In the genomic region with DNA sequence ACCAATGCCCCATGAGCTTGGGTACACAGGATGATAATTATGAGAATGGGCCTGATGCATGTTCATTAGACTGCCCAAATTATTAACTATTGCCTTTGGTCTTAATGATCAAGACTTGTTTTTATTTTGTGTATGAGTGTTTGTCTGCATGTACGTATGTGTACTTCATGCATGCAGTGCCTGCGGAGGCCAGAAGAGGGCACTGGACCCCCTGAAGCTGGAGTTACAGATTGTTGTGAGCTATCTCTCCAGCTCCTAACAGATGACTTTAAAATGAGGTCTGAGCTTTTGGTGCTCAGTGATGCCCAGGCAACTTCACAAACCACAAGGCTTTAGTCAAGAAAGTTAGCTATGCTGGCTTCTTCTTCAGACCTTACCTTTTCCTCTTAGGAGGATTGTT, we compare ENCODE assay signal across 24 mouse cellular contexts. TPM values are rescaled to one million over a fixed set of nuclear protein-coding genes. Genes with fewer than 3 reads are reported as not detected.
DNase-seq lines count a peak whose midpoint lies in the region; ATAC-seq and TF ChIP-seq lines count a peak whose summit lies in the region.
"Had no signal": no experiment of that assay in that cellular context is flagged by ENCODE, and none has a peak within 500 bp of the region (broad histone marks: within the 10 kb centered on the region; RNA-seq: fewer than 3 reads in every experiment).

No protein-coding gene starts in this region.

- no peak overlapping the region for H3K9ac ChIP-seq in forebrain, postnatal 0 days
- no peak overlapping the region for H3K9ac ChIP-seq in forebrain, embryonic 13.5 days
- H3K9ac ChIP-seq: embryonic facial prominence, embryonic 13.5 days; forebrain, embryonic 15.5 days; heart, embryonic 12.5 days; hindbrain, embryonic 14.5 days; intestine, embryonic 15.5 days; liver, embryonic 12.5 days had no signal

- WGBS in forebrain, postnatal 0 days, result 95% methylated on average over 2 of the region's 2 CpGs
- WGBS in forebrain, embryonic 13.5 days, result 100% methylated on average over 2 of the region's 2 CpGs

- no peak for TF ChIP-seq POLR2A in testis, adult 2 months (IDR thresholded peaks at IDR 0.05; ENCODE audit: control insufficient read depth, low read depth, low read length)

- H3K9me3 ChIP-seq in forebrain, postnatal 0 days (ENCODE audit: low read length), result no peaks in the 10 kb centered on the region
- no peaks in the 10 kb centered on the region; the same call in 1 of the 2 replicates for H3K9me3 ChIP-seq in forebrain, embryonic 13.5 days (replicated peaks)
- H3K9me3 ChIP-seq: intestine, embryonic 15.5 days had no signal

- no peaks in the 10 kb centered on the region for H3K4me1 ChIP-seq in forebrain, postnatal 0 days (ENCODE audit: insufficient read depth)
- no peaks in the 10 kb centered on the region for H3K4me1 ChIP-seq in forebrain, embryonic 13.5 days
- H3K4me1 ChIP-seq in testis, adult 2 months (ENCODE audit: control insufficient read depth, insufficient read depth, low read length), result no peaks in the 10 kb centered on the region
- H3K4me1 ChIP-seq: embryonic facial prominence, embryonic 13.5 days; forebrain, embryonic 15.5 days; heart, embryonic 12.5 days; intestine, embryonic 15.5 days; liver, embryonic 12.5 days; megakaryocyte, embryonic 14.5 days had no signal

- H3K36me3 ChIP-seq in forebrain, postnatal 0 days (ENCODE audit: insufficient read depth), result no peaks in the 10 kb centered on the region
- no peaks in the 10 kb centered on the region for H3K36me3 ChIP-seq in forebrain, embryonic 13.5 days (ENCODE audit: poor library complexity, severe bottlenecking)
- H3K36me3 ChIP-seq in testis, adult 2 months (ENCODE audit: control insufficient read depth, insufficient read depth, low read length), result no peaks in the 10 kb centered on the region
- H3K36me3 ChIP-seq: embryonic facial prominence, embryonic 13.5 days; forebrain, embryonic 15.5 days; heart, embryonic 12.5 days; intestine, embryonic 15.5 days; liver, embryonic 12.5 days had no signal

- ATAC-seq in forebrain, postnatal 0 days, result no peak
- ATAC-seq in forebrain, embryonic 13.5 days, result no peak
- ATAC-seq in megakaryocyte-erythroid progenitor cell, adult 5-6 weeks (replicated peaks; ENCODE audit: low FRiP score, low TSS enrichment, poor library complexity, severe bottlenecking), result no peak
- no peak for ATAC-seq in CD4-positive, CD25-positive, alpha-beta regulatory T cell, adult 4 months
- ATAC-seq: forebrain, embryonic 15.5 days; intestine, embryonic 15.5 days; liver, embryonic 12.5 days; midbrain, embryonic 16.5 days had no signal

- no peaks in the 10 kb centered on the region for H3K27me3 ChIP-seq in forebrain, postnatal 0 days (ENCODE audit: insufficient read depth, low read length)
- no peaks in the 10 kb centered on the region for H3K27me3 ChIP-seq in forebrain, embryonic 13.5 days
- H3K27me3 ChIP-seq in testis, adult 2 months (ENCODE audit: control insufficient read depth, insufficient read depth, low read length), result no peaks in the 10 kb centered on the region
- H3K27me3 ChIP-seq: CH12.LX; embryonic facial prominence, embryonic 13.5 days; forebrain, embryonic 15.5 days; heart, embryonic 12.5 days; intestine, embryonic 15.5 days; liver, embryonic 12.5 days; megakaryocyte, embryonic 14.5 days had no signal

- no peak overlapping the region for H3K4me3 ChIP-seq in forebrain, postnatal 0 days (ENCODE audit: low read depth, low read length)
- H3K4me3 ChIP-seq in forebrain, embryonic 13.5 days, result no peak overlapping the region
- H3K4me3 ChIP-seq in layer of hippocampus, adult 2 months, result no peak overlapping the region
- H3K4me3 ChIP-seq in testis, adult 2 months (ENCODE audit: control insufficient read depth, low read depth, low read length), result no peak overlapping the region
- H3K4me3 ChIP-seq: embryonic facial prominence, embryonic 13.5 days; forebrain, embryonic 15.5 days; heart, embryonic 12.5 days; intestine, embryonic 15.5 days; liver, embryonic 12.5 days; megakaryocyte, embryonic 14.5 days had no signal

- DNase-seq in forebrain, postnatal 0 days, result no peak
- no peak for DNase-seq in layer of hippocampus, adult 2 months (ENCODE audit: low spot score in 2 of 2)
- DNase-seq in layer of hippocampus, adult 18-20 months (ENCODE audit: low spot score in 2 of 2), result no peak
- no peak for DNase-seq in testis, postnatal 10 days (ENCODE audit: low spot score)
- DNase-seq: adrenal gland, postnatal 14 days; cerebellum, adult 11 months; cerebellum, postnatal 10 days; heart, postnatal 14 days; layer of hippocampus, postnatal 36 days; thymus, postnatal 36 days had no signal

- peak; percentile 27 for TF ChIP-seq CTCF in forebrain, postnatal 0 days (IDR thresholded peaks at IDR 0.05; ENCODE audit: low read depth)
- peak; percentile 52 for TF ChIP-seq CTCF in layer of hippocampus, adult 2 months (conservative IDR thresholded peaks at IDR 0.05)
- TF ChIP-seq CTCF in testis, adult 2 months (IDR thresholded peaks at IDR 0.05; ENCODE audit: control insufficient read depth, insufficient read depth, insufficient replicate concordance, low read depth, low read length), result peak; percentile 41; the same call in 1 of the 2 replicates

- H3K4me2 ChIP-seq in forebrain, postnatal 0 days (ENCODE audit: low read depth), result no peak overlapping the region
- H3K4me2 ChIP-seq in forebrain, embryonic 13.5 days, result no peak overlapping the region
- H3K4me2 ChIP-seq: embryonic facial prominence, embryonic 13.5 days; forebrain, embryonic 15.5 days; heart, embryonic 12.5 days; hindbrain, embryonic 14.5 days; intestine, embryonic 15.5 days; liver, embryonic 12.5 days had no signal

- H3K27ac ChIP-seq in forebrain, postnatal 0 days (ENCODE audit: low read depth, low read length), result no peak overlapping the region
- H3K27ac ChIP-seq in forebrain, embryonic 13.5 days, result no peak overlapping the region
- H3K27ac ChIP-seq in layer of hippocampus, adult 2 months, result no peak overlapping the region
- H3K27ac ChIP-seq in testis, adult 2 months (ENCODE audit: control insufficient read depth, insufficient read depth, low read depth, low read length), result no peak overlapping the region
- H3K27ac ChIP-seq: embryonic facial prominence, embryonic 13.5 days; forebrain, embryonic 15.5 days; hindbrain, embryonic 14.5 days; intestine, embryonic 15.5 days; liver, embryonic 12.5 days had no signal

RNA-seq across cellular contexts. Expression of gene Kl, which starts 6.8 kb away (rescaled TPM):
- total RNA-seq in forebrain, postnatal 0 days (2014; rRNA removed), result 1.5 TPM in 2 replicates
- polyA plus RNA-seq in forebrain, postnatal 0 days (2015; fragmentation: Nextera tagmentation; extraction: Ambion mirVana), result 0.40 and 0.61 TPM in 2 replicates
- 0.18 and 0.20 TPM in 2 replicates for polyA plus RNA-seq in forebrain, embryonic 13.5 days (2015; fragmentation: Nextera tagmentation; extraction: Ambion mirVana)
- 10 to 100 TPM in 1 of 2 experiments, 1 to 10 TPM in 1; 9.9 to 10.5 TPM for total RNA-seq in layer of hippocampus, adult 2 months (2021)
- total RNA-seq in layer of hippocampus, adult 18-20 months (2021), result 10 to 100 TPM; 11.5 to 11.7 TPM
- polyA plus RNA-seq in testis, adult 2 months (2012; rRNA removed), result 0.54 and 0.62 TPM in 2 replicates
- total RNA-seq in megakaryocyte-erythroid progenitor cell, adult 5-6 weeks (2014; fragmentation: Nextera tagmentation), result not detected in 2 replicates
- not detected in 2 replicates for total RNA-seq in megakaryocyte-erythroid progenitor cell, adult 5-6 weeks (2017)
- polyA plus RNA-seq in CD4-positive, CD25-positive, alpha-beta regulatory T cell, adult 4 months (2017; shearing (Covaris generic)), result not detected
- total RNA-seq: CH12.LX; neutrophil, adult 5-6 weeks had no signal
- polyA plus RNA-seq: liver, embryonic 12.5 days had no signal
